Mouse (Mus musculus): ENCODE measurements around the gene Inpp5e. TPM values are rescaled to one million over a fixed set of nuclear protein-coding genes. Genes with fewer than 3 reads are reported as not detected.
"Not testable (repeated sequence)": the region's sequence is repeated elsewhere in the genome, so short reads cannot be mapped to it uniquely, and the experiment has no call there.

The Inpp5e gene
- polyA plus RNA-seq, 1 experiment from 2014 or later = 35.3 TPM

DNA sequence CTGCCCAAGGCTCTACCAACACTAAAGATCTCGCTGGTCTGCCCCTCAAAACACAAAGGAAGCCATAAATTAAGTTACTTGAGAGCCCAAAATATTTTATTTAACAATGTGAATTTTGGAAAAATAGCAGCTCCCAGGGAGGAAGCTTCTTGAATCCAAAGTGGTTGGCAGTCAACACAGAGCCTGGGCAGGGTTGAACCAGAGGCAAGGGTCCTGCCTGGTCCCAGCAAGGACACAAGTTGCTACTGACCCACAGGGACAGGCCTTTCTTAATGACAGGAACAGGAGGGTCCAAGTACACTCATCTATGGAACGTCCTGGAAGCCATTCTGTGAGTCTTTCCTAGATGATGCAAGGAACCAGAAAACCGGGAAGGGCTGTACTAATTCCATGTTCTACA is 359 bp upstream of the Inpp5e start:
- Histone ChIP-seq H3K27me3 (ENCODE audit: low read depth, poor library complexity, severe bottlenecking) (no peaks in the 10 kb centered on the region), H3K4me1 (peaks cover 35% of the 10 kb centered on the region), H3K9me3 (replicated peaks) (no peaks in the 10 kb centered on the region), H3K36me3 (peaks cover 83% of the 10 kb centered on the region), H3K27ac (peak overlapping the region; percentile 95; the same call in 1 of the 2 replicates), H3K4me3 (peak overlapping the region; percentile 79)
- 61% methylated on average over 3 of the region's 3 CpGs for WGBS
- DNase-seq (ENCODE audit: low spot score) = no peak

DNA sequence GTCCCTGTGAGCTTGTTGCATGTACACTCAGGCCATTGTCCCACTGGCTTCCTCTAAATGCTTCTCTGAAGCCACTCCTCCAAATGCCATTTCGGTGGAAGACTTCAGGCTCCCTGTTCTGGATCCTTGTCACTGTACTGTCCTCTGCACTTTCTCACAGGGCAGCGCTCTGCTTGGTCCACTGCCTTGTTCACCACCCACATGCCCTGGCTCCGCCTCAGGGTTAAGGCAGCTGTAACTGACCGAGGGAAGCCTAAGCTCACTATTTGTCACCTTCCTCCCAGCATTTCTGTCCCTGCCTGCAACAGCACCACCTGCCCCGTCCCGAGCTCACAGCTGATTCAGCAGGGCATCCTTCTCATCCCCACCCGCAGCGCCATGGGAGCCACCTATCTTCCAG is 5.7 kb downstream of the Inpp5e start:
- Histone ChIP-seq H3K9me3 (replicated peaks) (no peaks in the 10 kb centered on the region), H3K4me3 (no peak overlapping the region), H3K27ac (no peak overlapping the region), H3K36me3 (peaks cover 85% of the 10 kb centered on the region), H3K27me3 (ENCODE audit: low read depth, poor library complexity, severe bottlenecking) (no peaks in the 10 kb centered on the region), H3K4me1 (peaks cover 28% of the 10 kb centered on the region)
- WGBS = 75% methylated on average over 8 of the region's 8 CpGs
- no peak for DNase-seq (ENCODE audit: low spot score)

DNA sequence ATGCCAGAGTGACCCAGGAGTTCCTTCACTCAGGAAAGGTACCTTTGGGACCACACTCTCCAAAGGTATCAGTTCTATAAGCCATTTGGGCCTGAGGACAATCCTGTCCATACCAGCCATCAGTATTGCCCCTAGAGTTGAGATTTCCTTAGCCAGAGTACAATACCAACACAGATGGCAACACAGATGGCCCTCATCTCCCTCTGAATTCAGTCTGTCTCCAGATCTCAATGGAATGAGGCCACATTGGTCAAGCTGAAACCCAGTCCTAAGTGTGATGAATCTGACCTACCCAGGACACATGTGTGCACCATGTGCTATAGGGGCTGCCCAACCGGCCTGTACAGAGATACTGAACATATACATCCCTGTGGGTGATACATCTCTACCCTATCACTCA is 6.7 kb downstream of the Inpp5e start:
- Histone ChIP-seq H3K4me3 (no peak overlapping the region), H3K36me3 (peaks cover 88% of the 10 kb centered on the region), H3K27me3 (ENCODE audit: low read depth, poor library complexity, severe bottlenecking) (no peaks in the 10 kb centered on the region), H3K4me1 (peaks cover 17% of the 10 kb centered on the region), H3K27ac (no peak overlapping the region), H3K9me3 (replicated peaks) (no peaks in the 10 kb centered on the region)
- no peak for DNase-seq (ENCODE audit: low spot score)
- 86% methylated on average over 1 of the region's 1 CpGs for WGBS

DNA sequence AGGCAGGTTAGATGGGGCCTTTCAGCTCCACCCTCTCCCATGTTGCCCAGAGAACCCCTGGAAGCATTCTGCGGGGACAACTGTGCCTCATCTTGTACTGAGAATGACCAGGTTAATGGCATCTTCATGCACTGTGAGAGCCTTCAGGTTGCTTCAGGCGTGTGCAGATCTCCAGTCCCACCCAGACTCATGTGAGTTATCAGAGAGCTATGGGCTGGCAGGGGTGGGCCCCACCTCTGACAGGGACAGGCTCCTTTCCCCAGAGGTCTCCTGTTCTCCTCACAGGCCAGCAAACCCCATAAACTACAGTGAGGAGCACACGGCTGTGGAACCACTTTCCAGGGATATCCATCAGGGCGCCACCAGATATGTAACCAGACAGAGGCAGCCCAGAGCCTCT is 8.0 kb downstream of the Inpp5e start:
- 90% methylated on average over 4 of the region's 4 CpGs for WGBS
- no peak overlapping the region for H3K27ac ChIP-seq
- peaks cover 88% of the 10 kb centered on the region for H3K36me3 ChIP-seq
- H3K27me3 ChIP-seq (ENCODE audit: low read depth, poor library complexity, severe bottlenecking) = no peaks in the 10 kb centered on the region
- no peak overlapping the region for H3K4me3 ChIP-seq
- no peak for DNase-seq (ENCODE audit: low spot score)
- H3K9me3 ChIP-seq (replicated peaks) = no peaks in the 10 kb centered on the region
- H3K4me1 ChIP-seq = peaks cover 5% of the 10 kb centered on the region

DNA sequence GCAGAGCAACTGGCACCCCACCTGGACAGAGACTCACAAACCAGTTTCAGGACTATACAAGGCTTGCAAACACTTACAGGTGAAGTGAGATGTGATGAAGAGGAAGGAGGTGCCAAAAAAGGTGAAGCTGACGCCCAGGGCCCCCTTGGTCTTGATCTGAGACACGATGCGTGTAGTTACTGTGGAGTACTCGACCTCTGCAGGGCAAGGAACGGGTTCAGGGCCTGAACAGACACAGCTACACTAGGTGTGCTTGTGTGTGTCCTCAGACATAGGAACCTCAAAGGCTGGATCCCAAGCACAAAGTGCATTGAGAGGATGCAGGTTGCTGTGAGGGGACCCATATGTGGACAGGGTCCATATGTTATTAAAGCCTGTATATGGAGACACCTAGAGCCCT is 8.7 kb downstream of the Inpp5e start:
- Histone ChIP-seq H3K4me3 (no peak overlapping the region), H3K4me1 (no peaks in the 10 kb centered on the region; the same call in 1 of the 2 replicates), H3K27me3 (ENCODE audit: low read depth, poor library complexity, severe bottlenecking) (no peaks in the 10 kb centered on the region), H3K36me3 (peaks cover 91% of the 10 kb centered on the region), H3K9me3 (replicated peaks) (no peaks in the 10 kb centered on the region), H3K27ac (no peak overlapping the region)
- DNase-seq (ENCODE audit: low spot score) = no peak
- 90% methylated on average over 5 of the region's 5 CpGs for WGBS

DNA sequence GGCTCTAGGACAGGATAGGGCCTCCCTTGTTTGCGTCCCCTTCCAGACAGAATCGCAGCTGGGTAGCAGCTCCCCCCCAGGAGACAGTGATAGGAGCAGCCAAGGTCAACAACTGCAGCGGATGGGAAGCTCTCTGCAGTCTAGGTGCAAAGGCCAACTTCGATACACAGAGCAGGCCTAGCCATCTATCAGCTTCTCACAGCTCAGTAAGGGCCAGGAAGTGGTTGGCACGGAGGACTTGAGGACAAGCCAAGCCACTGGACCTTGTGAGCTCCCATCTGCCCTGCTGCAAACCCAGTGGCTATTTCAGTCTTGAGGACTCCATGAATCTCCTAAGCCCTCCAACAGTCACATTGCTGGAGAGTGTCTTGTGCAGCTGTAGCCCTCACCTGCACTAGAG is 9.4 kb downstream of the Inpp5e start:
- peaks cover 91% of the 10 kb centered on the region for H3K36me3 ChIP-seq
- no peaks in the 10 kb centered on the region; the same call in 1 of the 2 replicates for H3K4me1 ChIP-seq
- no peak overlapping the region for H3K4me3 ChIP-seq
- no peaks in the 10 kb centered on the region for H3K27me3 ChIP-seq (ENCODE audit: low read depth, poor library complexity, severe bottlenecking)
- no peak for DNase-seq (ENCODE audit: low spot score)
- no peak overlapping the region for H3K27ac ChIP-seq
- no peaks in the 10 kb centered on the region for H3K9me3 ChIP-seq (replicated peaks)
- WGBS = 95% methylated on average over 5 of the region's 5 CpGs

DNA sequence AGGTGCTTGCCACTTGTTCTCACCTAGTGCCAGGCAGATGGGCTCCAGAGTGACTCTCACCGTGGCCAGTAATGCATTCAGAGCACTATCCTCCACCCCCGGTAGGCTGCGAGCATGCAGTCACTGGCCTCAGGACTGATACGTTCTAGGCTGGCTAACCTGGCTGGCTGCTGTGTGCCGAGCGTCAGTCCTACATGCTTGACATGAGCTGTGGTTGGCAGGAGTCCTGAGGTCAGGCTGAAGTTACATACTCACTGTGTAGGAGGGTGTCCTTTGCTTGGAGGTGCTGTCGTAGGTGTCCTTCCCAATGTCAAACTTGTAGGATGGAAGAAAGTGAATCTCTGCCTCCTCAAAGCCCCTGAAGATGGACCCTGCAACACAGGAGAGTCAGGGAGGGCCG is 10.0 kb downstream of the Inpp5e start:
- 93% methylated on average over 8 of the region's 8 CpGs for WGBS
- H3K36me3 ChIP-seq = peaks cover 95% of the 10 kb centered on the region
- H3K9me3 ChIP-seq (replicated peaks) = no peaks in the 10 kb centered on the region
- no peak overlapping the region for H3K4me3 ChIP-seq
- no peak overlapping the region for H3K27ac ChIP-seq
- H3K27me3 ChIP-seq (ENCODE audit: low read depth, poor library complexity, severe bottlenecking) = no peaks in the 10 kb centered on the region
- DNase-seq (ENCODE audit: low spot score) = no peak
- H3K4me1 ChIP-seq = no peaks in the 10 kb centered on the region

DNA sequence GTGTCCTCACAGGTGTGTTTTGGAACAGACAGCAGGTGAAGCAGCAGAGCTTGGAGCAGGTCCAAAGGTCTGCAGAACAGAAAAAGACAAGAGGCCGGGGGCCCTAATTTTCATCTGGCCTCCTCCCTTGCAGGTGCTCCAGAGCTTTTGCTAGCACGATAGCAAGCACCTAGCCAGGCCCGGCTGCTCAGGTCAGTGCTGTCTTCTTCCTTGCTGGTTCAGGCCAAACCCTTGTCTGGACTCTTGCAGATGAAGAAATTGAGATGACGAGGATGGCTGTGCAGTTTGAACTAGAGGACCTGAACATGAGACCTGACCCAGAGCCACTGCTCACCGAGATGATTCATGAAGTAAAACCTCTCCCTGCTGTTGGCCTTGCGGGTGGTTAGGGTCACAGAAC is 17.4 kb downstream of the Inpp5e start:
- H3K36me3 ChIP-seq = peaks cover 77% of the 10 kb centered on the region
- H3K4me3 ChIP-seq = no peak overlapping the region
- no peaks in the 10 kb centered on the region for H3K9me3 ChIP-seq (replicated peaks)
- no peaks in the 10 kb centered on the region for H3K27me3 ChIP-seq (ENCODE audit: low read depth, poor library complexity, severe bottlenecking)
- WGBS = 93% methylated on average over 6 of the region's 6 CpGs
- no peak for DNase-seq (ENCODE audit: low spot score)
- no peak overlapping the region for H3K27ac ChIP-seq
- peaks cover 27% of the 10 kb centered on the region for H3K4me1 ChIP-seq

DNA sequence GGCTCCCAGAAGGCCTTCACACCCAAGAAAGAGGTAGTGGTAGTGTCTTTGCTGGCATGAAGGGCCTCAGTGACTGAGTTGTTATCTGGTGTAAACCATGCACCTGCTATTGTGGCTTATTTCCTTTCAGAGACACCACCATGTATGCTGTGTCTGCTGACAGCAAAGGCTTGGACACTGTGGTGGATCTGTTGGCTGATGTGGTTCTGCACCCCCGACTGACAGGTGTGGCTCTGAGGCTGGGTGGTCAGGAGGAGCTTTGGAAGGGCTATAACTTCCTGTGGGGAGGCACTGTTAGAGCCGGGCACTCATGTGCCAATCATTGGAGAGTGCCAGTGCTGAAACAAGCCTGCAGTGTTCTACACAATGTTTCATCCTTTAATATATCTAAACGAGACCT is 18.0 kb downstream of the Inpp5e start:
- no peak overlapping the region for H3K4me3 ChIP-seq
- peaks cover 27% of the 10 kb centered on the region for H3K4me1 ChIP-seq
- H3K36me3 ChIP-seq = peaks cover 77% of the 10 kb centered on the region
- H3K27ac ChIP-seq = no peak overlapping the region
- no peak for DNase-seq (ENCODE audit: low spot score)
- no peaks in the 10 kb centered on the region for H3K27me3 ChIP-seq (ENCODE audit: low read depth, poor library complexity, severe bottlenecking)
- H3K9me3 ChIP-seq (replicated peaks) = no peaks in the 10 kb centered on the region
- WGBS = 87% methylated on average over 3 of the region's 3 CpGs

DNA sequence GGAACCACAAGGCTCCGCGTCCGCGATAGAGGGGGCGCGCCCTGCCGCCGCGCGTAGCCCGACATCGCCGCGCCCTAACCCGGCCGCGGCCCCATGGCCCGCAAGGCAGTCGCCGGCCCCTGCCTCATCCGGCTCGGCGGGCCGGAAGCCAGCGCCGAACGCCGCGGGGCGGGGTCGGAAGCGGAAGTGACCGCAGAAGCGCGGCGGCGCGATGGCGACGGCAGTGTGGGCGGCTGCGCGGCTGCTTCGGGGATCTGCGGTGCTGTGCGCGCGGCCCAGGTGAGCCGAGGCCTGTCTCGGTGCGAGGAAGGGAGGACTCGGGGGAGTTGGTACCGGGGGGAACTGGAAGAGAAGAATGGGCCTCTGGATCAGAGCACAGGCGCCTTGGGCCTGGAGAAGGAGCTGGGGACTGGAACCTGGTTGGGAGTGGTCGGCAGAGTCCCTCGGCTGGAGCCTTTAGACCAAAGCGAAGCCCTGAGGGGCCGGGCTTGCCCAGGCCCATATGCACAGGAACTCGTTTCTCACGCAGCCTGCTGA is 19.8 kb downstream of the Inpp5e start, which contains the start of the genes Entr1 and Pmpca:
TSS of gene Entr1 (minus strand) at position 163 of the 537 bp plus-strand sequence.
TSS of gene Pmpca (plus strand) at position 186 of the 537 bp plus-strand sequence.
- Histone ChIP-seq H3K9me3 (replicated peaks) (no peaks in the 10 kb centered on the region), H3K4me1 (peaks cover 27% of the 10 kb centered on the region), H3K36me3 (peaks cover 77% of the 10 kb centered on the region), H3K4me3 (peak within 1 kb of the TSS; percentile 98), H3K27ac (peak within 1 kb of the TSS; percentile 89), H3K27me3 (ENCODE audit: low read depth, poor library complexity, severe bottlenecking) (no peaks in the 10 kb centered on the region)
- DNase-seq (ENCODE audit: low spot score) = peak; percentile 91
- under 1% methylated on average over 60 of the region's 60 CpGs for WGBS

DNA sequence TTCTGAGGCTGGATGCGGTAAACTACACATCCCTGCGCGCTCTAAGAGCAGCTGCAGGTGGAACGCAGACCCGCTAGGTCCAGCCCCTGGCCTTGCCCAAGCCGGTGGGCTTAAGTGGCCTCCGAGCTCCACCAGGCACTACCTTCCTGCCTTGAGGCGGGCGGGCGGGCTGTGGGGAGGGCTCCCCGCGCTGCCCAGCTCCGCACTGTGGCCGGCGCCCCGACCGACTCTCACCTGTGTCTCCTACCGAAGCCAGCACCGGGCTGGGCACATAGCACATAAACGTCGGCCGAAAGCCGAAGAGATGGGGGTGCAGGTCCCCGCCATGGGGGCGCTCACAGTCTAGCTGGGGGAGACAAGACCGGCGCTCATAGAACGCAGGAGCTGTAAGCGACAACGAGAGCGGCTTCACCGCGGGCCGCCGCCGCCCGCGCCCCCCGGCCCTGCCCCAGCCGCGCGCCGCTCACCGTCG is 20.3 kb downstream of the Inpp5e start:
- Histone ChIP-seq H3K27me3 (ENCODE audit: low read depth, poor library complexity, severe bottlenecking) (no peaks in the 10 kb centered on the region), H3K4me1 (peaks cover 27% of the 10 kb centered on the region), H3K36me3 (peaks cover 77% of the 10 kb centered on the region), H3K4me3 (peak overlapping the region; percentile 98), H3K9me3 (replicated peaks) (no peaks in the 10 kb centered on the region), H3K27ac (peak overlapping the region; percentile 89)
- DNase-seq (ENCODE audit: low spot score) = no peak
- 1% methylated on average over 45 of the region's 45 CpGs for WGBS

DNA sequence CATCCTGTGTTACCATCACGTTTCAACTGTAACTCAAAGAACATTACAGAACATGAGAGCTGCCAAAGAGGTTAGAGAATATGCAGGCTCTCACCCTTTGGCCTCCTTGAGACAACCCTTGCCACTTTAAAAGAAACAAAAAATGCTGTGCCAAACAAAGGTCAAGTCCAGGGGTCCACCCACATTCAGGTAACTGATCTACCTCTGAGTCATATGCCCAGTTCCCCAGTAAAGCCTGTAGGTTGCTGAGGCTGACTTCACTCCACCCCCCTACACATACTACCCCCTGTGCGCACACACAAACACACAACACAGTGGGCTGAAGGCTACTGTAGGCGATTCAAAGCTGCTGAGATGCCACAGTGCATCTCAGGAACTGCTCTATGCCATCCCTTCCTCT is 21.3 kb downstream of the Inpp5e start:
- H3K9me3 ChIP-seq (replicated peaks) = no peaks in the 10 kb centered on the region
- peak overlapping the region; percentile 98 for H3K4me3 ChIP-seq
- DNase-seq (ENCODE audit: low spot score) = no peak
- peaks cover 77% of the 10 kb centered on the region for H3K36me3 ChIP-seq
- peaks cover 27% of the 10 kb centered on the region for H3K4me1 ChIP-seq
- H3K27me3 ChIP-seq (ENCODE audit: low read depth, poor library complexity, severe bottlenecking) = no peaks in the 10 kb centered on the region
- WGBS = 91% methylated on average over 3 of the region's 3 CpGs
- H3K27ac ChIP-seq = no peak overlapping the region

DNA sequence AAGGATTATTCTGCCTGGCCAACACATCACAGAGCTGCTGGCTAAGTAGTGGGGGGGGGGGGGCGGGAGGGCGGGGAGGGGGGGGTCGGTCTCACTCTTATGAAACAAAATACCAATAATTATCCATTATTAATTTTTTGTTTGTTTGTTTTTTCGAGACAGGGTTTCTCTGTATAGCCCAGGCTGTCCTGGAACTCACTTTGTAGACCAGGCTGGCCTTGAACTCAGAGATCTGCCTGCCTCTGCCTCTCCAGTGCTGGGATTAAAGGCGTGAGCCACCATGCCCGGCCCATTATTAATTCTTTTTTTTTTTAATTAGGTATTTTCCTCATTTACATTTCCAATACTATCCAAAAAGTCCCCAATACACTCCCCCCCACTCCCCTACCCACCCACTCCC is 28.1 kb downstream of the Inpp5e start:
- DNase-seq (ENCODE audit: low spot score); H3K9me3 ChIP-seq (replicated peaks); H3K27me3 ChIP-seq (ENCODE audit: low read depth, poor library complexity, severe bottlenecking); H3K4me1 ChIP-seq: not testable (repeated sequence)
- Histone ChIP-seq H3K4me3 (peak overlapping the region; percentile 77), H3K27ac (peak overlapping the region; percentile 78), H3K36me3 (peaks cover 76% of the 10 kb centered on the region)
- 39% methylated on average over 6 of the region's 6 CpGs for WGBS
